Mouse (Mus musculus): ENCODE results near the gene Dnajc8.

Gene Dnajc8

DNA sequence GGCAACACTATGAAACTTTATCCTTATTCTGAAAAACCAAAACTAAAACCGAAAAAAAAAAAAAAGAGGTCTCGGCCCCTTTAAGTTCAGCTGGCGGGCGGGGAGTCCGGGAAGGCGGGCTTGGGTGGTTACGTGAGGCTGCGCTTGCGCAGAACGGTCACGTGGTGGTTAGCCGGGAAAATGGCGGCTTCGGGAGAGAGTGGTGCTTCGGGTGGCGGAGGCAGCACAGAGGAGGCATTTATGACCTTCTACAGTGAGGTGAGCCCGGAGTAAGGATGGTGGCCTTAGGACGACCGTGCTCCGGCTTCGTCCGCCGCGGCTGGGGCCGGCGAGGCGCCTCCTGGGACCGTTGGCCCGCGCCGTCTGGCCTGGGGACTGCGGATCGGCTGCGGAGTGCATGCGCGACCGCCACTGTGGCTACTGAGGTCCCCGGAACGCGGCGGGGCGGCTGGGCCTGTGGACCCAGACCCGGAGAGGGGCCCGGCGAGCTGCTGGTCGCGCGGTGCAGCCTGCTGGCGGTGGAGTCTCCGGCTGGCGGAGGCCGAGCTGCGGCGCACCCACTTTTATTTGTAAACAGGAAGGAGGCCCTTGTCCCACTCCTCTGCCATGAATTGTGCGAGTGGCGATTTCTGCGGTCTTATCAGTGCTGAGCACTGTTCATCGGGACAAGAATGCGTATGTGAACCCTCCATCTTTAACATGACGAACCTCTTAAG is at the start of gene Dnajc8:
Gene Dnajc8, plus strand, starts transcription at position 145 of the 716 bp plus-strand sequence.
- peak; percentile 96 to 99 for DNase-seq

DNA sequence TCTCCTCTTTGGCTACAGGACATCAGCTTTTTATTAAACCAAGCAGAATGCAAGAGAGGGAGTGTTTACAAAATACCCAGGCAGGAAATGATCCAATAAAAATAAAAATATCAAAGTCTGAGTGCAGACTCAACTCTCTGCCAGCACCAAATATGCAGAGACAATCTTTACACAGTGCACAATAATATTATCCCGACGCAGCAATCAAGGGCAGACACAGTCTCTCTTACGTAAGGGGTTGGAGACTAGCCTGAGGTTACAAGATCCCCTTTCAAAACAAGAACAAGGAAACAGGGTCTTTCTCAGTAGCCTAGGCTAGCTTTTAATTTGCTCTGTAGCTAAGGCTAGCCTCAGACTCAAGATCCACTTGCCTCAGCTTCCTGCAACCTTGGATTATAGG is 46.8 kb upstream of the Dnajc8 start:
- DNase-seq: no peak

DNA sequence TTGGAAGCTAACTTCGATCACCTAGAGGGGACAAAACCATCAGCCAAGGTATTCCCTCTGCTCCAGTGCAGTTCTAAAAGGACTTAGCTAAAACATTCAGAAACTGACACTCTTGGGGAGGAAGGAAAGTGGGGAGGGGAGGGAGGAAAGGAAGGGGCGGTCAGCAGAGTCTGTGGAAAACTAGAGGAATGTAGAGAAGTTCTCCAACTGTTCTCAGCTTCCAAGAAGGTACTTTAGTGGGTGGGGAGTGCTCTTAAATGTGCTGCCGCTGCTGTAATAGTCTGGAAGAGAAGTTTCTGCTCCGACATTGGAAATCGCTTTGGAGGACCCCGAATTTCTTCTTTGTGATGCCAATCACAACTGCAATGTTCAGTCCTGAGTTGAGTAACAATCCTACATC is 46.4 kb upstream of the Dnajc8 start:
- DNase-seq: no peak

DNA sequence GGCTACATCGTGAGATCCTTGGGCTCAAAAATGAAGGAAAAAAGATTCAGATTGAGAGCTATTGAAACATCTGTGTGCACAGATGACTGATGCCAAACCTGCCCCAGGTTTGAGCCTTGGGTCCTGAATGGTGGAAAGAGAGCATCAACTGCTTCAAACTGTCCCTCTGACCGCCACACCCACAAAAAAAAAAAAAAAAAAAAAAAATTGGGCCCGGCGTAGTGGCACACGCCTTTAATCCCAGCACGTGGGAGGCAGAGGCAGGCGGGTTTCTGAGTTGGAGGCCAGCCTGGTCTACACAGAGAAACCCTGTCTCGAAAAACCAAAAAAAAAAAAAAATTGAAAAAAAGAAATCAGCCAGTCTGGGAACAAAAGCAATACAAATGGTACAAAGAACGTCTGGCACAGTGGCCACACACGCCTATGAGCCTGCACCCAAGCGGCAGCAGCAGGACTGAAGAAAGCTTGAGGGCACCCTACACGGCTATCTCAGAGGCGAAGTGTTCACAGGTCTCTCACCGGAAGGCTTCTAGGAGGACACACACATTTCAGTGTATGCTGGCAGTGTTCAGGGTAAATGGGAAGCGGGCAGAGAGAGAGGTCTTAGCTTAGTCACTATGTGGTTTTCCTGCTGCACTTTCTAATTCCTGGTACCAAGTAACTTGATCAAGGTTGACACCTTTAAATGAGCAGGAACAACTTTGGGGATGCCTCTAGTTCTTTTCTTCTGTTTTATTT is 44.9 kb upstream of the Dnajc8 start:
- no peak for DNase-seq

DNA sequence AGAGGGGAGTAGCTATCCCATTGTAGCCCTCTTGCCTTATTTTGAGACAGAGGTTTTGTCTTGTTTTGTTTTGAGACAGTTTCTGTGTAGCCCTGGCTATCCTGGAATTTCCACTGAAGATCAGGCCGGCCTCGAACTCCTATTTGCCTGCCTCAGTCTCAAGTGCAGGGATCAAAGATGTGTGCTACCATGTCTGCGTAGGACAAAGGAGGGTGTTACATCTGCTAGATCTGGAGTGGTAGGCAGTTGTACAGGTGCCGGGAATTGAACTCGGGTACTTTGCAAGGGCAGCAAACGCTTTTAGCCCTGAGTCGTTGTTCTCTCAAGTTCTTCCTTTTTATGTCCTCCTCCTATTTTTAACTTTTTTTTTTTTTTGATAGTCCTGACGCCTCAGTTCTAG is 44.3 kb upstream of the Dnajc8 start:
- no peak for DNase-seq

DNA sequence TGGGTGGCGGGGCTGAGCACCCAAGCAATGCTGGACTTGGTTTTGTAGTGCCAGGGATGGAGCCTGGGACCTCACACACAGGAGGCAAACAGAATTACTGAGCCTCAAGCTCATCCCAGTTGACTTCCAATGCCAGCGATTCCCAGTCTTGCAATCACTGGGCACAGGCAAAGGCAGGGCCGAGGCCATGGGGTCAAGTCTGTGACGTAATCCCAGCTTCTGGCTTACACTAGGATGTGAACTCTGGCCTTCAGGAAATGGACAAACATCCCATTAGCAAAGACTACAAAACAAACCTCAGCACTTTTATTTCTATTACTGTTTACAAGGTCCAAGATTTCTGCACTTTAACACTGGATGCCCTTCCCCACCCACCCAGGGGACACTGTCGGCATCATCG is 43.6 kb upstream of the Dnajc8 start:
- peak; percentile 90 to 94 for DNase-seq

DNA sequence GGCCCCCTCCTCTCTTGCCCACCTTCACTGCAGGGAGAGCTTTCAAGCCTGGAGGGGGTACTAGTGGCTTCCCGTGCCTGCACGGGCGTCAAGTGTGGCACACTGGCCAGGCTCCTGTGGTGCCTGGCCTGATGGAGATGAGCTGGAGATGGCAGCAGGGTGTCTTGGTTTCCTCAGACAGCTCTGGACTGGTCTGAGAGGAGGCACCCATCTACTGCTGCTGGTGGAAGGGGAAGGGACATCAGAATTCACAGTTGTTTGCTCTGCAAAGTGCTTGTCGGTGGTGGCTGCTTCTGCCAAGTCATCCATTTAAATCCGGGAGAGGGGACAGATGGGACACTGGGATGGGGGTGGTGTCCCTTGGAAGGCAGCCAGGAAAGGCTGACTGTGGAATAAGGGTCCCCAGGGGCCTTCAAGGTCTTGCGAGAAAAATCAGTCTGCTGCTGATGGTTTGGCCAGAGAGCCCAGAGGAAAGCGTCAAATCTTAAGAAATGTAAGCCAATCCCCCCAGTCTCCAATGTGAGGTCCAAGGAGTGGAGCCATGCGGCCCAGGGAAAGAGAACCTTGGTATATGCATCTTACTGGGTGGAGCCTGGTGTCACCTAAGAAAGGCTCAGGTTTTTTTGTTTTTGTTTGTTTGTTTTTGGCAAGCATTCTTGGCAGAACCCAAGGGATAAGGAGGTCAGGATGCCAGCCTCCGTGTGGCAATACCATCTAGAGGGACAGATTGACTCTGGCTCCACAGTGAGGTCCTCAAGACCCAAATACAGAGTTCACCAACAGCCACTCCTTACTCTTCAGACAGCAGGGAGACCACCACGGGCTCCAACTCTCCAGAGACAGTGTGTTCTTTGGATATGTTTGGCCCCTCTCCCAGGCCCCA is 42.9 kb upstream of the Dnajc8 start:
- DNase-seq: peak; percentile 63 to 68

DNA sequence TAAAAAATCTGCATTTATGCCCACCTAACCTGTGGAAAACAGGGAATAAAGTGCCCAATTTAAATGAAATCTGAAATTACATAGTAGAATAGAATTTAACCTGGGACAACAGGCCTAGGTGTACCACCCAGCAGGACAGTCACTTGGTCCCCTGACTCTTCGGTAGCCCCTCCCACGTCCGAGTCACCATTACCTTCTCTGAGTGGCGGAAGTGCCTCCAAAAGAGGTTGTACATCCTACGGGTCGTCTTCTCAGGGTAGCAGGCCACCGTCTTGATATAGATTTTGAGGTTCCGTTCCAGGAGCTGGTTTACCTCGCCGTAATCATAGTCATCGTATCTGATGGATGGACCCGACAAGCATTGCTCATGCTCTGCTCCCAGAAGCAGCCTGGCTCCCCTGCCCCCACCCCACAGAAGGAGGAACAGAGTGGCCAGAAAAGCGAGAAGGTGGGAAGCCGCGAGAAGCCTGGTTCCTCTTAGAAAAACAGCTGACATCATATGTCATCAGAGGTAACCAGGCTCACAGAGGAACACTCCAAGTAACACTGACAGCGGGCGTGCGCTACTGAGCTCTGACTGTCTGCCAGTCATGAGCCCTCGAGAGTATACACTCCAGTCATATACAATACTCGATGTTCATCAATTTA is 41.0 kb upstream of the Dnajc8 start:
- peak in 1 of 2 experiments; percentile 22 for DNase-seq

DNA sequence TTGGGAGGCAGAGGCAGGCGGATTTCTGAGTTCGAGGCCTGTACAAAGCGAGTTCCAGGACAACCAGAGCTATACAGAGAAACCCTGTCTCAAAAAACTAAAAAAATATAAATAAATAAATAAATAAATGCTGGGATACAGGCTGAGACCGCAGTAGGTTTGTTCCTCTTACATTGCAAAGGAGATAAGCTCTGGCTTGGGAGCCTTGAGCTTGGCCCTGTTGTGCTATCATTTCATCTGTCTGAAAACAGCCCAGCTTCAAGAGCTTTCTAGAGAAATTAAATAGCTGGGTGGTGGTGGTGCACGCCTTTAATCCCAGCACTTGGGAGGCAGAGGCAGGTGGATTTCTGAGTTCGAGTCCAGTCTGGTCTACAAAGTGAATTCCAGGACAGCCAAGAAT is 33.7 kb upstream of the Dnajc8 start:
- no peak for DNase-seq

DNA sequence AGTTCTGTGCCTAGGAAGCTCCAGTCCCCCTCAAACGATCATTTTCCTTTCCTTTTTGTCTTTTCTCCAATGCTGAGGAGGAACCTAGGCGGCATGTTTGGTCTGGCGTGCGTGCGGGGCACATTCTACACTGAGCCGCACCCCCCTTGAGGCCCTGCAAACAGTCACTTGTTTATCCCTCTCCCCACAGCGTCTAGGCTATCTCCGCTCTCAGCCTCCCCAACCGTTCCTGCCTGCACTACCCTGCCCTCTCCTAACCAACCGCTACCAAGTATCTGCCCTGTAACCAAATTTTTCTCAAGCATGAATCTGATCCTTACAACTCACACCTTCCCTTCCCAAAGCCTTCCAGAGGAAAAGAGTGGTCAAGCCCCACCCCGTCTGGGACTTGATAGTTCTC is 32.0 kb upstream of the Dnajc8 start:
- DNase-seq: no peak

DNA sequence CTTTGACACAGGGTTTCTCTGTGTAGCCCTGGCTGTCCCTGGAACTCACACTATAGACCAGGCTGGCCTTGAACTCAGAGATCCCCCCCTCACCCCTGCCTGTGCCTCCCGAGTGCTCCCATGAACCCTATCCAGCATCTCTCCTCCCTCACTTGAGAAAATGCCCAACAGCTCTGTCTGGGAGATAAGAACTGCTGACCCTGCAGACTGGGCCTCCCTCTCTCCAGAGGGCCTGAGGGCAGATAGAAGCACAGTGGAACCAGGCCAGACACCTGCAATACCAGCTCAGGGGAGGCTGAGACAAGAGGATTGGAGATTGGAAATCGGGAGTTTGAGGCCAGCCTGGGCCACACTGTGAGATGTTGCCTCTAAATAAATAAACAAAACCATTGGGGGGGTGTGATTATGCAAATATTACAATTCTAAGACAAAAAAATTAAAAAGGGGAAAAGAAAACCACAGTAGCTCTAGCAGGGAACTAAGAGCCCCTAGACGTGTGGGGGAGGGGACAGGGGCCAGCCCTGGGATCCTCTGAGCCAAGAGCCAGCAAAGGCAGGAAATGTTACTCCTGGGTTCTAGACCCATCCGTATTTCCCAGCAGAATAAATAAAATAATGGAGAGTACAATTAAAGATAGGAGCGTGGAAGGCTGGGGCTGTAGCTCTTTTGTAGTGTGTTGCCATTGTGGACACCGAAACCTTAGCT is 30.2 kb upstream of the Dnajc8 start:
- peak; percentile 34 to 50 for DNase-seq

DNA sequence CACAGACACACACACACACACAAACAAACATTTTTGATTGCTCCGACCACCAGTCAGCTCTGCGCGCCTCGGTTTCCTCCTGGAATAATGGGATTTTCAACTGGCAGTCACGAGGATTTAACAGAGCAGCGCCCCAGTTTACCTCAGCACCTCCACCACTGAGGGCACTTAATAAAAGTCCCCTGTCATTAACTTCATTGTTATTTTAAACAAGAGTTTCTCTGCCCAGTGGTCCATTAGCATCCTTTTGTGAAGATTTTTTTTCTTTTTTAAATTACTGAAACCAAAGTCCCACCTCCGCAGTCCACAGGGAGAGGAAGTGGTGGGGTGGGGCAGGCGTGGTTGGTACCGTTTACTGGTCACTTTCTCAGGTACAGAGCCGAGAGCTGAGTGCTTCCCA is 29.6 kb upstream of the Dnajc8 start:
- DNase-seq: no peak

DNA sequence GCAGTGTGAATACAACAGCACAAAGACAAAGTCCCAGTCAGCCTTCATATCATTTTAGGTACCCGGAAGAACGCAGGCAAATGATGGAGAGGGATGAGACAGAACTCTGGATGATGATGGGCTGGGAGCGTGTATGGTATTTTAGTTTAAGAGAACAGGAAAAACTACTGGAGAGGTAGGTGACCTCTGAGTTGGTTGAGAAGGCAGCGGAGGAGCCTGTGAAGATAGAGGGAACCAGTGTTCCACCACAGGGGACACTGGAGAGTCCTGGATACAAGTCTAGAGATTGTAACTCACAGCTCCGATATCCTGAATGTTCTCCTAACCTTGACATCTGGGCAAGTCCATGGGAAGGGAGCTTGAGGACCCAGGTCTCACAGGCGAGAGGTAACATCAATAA is 29.1 kb upstream of the Dnajc8 start:
- no peak for DNase-seq

DNA sequence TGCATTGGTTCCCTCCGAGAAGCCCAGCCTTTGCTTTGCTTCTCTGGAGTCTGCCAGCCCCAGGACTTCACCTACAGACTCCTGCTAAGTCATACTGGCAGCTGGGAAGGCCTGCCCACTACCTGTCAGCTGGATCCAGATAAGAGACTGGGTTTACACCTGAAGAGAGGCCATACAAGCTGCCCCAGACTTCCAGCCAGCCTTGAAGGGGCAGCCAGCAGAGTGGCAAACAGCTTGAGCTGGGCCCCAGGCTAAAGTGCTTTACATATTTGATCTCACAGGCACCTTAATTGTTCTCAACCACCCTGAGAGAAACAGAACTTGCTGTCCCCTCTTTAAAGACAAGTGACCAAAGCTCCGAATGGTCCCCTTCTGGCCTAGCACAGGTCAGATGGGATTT is 28.1 kb upstream of the Dnajc8 start:
- peak in 1 of 2 experiments; percentile 23 for DNase-seq

DNA sequence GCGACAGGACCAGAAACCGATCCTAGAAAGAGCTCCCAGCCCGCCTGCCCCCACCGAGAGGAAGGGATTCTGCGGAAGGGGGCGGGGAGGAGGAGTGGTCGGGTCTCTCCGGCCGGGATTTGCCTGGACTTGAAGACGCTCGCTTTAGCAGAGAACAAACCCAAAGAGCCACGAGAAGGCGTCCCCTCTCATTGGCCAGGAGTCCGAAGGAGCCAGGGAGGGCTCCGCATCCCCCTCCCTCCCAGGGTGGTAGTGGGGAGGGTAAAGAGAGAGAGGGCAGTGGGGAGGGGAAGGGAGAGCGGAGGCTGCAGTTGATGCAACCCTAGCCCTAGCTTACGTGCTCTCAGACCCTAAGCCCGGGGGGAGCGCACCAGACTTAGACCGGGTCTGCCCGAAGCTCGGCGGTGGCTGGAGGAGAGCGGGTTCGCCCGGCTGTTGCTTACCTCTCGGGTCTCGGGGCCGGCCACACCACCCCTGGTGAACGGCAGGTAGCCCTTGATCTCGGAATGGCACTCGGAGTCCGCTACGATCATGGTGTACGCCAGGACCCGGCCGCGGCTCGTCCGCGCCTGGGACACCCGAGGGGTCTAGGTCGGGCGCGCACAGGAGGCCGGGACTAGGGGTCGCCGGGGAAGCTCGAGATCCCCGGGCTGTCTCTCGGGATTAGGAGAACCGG is 25.6 kb upstream of the Dnajc8 start:
- peak; percentile 94 to 95 for DNase-seq

DNA sequence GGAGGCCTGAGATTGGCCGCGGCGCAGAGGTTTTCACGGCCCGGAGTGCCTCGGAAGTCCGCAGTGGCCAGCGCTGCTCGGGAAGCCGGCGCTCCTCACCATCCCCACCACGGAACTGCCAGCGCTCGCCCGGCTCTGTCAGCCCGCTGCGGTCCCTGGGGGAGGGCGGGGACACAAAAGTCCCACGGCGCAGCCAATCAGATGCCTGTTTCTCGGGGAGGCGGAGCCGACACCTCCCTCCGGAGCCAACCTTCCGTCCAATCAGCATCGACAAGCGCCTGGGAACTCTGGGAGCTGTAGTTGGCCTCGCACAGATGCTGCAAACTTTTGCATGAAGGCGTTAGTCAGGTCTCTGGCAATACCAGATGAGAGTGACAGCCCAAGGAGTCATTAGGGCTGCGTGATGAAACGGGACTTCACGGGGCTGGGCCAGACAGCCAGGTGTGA is 25.0 kb upstream of the Dnajc8 start, which contains the start of gene Sesn2:
Gene Sesn2, minus strand, starts transcription at position 150 of the 447 bp plus-strand sequence.
- peak; percentile 98 to 99 for DNase-seq

DNA sequence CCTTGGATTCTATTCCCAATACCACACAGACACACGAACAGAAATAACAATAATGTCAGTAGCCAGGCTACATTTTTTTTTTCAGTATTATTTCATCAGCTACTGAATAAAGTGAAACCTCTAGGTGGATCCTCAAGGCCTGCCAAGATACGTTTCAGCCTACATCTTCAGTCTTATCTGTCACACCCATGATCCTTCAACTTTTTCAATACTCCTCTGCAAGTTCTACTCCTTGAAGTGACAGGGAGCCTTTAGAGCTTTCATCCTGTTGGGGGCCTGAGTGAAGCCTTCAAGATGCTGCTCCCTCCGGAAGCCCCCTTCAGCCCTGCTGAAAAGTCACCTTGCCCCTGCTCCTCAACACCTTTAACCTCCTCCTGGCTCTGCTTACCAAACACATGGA is 23.3 kb upstream of the Dnajc8 start:
- DNase-seq: no peak

DNA sequence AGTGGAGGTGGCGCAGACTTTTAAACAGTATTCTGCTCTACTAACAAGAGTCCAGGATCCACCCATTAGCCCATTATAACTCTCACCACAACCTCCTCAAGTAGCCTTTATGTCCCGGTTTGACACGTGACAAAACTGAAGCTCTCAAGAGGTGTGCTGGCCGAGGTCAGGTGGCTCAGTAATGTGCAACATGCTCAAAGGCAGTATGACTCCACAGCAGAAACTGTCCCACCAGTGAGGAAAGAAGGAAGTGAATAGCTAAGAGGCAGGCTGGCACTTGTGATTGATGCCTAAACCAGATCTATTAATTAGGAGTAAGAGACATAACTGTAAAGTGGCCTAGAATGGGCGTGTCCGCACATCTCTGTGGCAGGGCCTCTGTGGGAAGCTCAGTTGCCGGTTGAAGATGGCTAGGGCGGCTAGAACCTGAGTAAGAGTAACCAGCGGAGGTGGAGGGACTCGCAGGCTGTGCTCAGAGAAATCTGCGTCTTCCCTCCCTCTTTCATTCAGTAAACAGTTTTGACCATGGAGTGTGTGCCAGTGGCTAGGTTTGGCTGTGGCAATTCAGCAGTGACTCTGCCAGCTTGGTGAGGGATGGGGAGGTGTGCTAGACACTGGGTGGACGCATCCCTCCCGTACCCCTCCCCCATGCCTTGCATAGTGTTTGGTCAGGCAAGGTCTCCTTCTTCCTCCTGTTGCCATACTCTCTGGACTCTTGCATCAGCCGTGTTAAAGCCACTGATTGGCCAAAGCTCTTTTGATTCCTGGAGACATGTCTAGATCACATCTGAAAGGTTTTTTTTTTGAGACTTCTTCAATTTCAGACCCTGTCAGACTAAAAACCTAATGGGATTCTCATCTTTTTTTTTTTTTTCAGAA is 21.7 kb upstream of the Dnajc8 start:
- no peak for DNase-seq

DNA sequence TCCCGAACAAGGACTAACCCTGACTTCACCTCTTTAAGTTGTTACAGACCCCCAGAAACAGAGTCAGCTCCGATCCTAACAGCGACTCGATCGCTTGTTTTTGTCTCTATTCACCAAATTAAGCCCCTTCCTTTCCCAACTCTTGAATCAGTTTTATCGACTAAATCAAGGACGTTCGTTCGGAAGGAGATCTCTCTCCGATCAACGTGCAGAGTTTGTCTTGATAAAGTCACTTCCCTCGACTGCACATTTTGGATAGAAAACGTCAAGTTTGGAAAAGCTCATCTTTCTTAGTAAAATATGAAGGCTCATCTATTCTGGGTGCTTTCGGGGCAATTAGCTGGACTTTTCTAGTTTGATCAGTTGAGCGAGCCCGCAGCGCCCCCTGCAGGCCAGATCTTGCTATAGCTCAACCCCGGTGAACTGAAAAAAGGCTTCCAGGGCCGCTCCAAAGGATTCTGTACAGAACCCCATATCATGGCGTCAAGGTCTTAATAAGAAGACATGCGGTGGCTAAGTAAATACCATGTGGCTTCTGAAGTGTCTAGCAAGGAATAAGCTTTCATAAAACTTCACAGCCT is 20.7 kb upstream of the Dnajc8 start:
- peak; percentile 87 to 95 for DNase-seq

All from kidney, postnatal 36 days (tissue).